Mouse (Mus musculus) cerebellum, postnatal 25 days (tissue): ENCODE measurements around the gene Naa30.

ENCODE experiments used
- DNase-seq, 2 experiments: peaks; one replicate each; pipeline ENCODE4 v3.0.0; 2021; ENCODE audit warnings: mixed read lengths in 2 of 2

Gene Naa30

DNA sequence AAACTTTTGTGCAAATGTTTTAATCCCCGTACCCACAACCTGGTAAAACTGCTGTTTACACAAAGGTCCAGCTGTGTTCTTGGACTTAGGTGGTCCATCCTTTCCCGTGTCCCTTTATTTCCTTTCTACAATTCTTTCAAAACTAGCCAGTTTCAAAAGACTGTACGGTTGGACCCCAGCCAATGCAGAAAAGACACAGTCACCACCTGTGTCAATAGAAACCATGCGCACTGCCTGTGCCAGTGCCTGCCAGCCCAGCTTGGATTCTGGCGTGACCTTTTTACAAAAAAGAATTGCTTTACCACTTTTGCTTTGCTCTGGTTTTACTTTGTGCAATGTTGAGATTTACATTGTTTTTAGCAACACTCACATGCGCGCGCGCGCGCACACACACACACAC, 55.0 kb downstream of the Naa30 start:
- DNase-seq: peak; percentile 25 to 73

DNA sequence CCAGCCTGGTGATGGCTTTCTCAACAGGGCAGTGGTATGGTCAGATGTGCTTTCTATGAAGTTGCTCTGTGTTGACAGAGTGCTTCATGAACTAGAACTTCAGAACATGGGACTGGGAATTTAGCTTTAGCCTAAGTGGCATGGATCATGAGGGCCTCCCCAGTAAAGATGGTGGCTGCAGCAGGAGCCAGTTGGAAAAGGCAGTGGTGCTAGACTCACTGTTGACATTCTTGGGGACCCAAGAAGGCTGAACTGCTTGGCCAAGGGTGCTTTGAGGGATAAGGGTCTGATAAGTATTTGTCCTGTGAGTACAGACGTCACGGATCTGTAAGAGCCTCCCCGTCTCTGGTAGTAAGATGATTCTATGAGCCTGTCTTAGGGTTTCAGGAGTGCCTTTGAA, 59.8 kb downstream of the Naa30 start:
- no peak for DNase-seq

DNA sequence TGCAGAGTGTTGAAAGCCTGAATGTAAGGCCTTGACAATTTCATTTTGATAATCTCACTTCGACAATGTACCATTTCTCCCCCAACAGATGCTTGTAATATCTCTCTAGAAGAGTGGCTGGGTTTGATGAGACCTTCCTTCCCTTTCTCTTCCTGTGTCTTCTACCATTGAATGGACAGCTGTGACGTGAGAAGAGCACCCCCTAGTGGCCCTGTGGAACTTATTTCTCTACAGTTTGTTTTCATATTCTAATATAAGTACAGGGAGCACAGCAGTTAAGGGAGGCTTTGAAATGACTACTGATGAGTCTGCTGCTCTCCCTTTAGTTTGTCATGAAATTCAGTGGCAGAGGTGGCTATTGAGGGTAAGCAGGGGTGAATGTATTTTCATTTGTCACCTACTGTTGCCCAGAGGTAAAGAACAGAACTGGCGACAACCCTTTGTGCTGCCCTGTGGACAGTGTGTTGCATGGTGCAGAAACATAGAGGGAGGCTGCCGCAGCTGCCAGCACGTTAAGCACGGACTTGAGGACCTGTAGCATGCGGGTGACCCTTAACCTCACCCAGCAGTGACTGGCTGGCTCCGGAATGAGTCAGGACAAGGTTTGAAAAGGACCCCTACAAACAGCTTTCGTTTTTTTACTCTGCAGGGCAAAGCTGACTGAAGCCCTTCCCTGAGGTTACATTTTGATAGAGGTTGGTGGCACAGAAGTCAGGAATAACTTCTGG, 62.9 kb downstream of the Naa30 start:
- peak; percentile 26 to 70 for DNase-seq

DNA sequence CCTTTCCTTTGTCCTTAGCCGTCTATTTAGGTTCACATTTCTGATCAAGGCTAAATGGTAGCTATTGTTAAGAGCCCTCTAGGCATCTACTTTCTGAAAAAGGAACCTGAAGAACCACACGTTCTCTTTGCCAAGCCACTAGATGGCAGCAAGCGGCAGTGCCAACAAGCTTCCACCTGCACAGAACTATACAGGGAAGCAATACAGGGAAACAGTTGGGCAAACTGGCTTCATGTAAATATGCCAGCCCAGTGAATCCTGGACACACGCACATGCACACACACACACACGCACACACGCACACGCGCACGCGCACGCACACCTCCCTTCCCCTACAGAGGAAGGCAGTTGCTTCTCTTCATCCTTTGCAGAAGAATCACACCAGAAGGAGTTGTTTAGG, 66.2 kb downstream of the Naa30 start:
- peak; percentile 73 to 87 for DNase-seq
